19 mouse cellular contexts compared by ENCODE assay signal in the genomic region with DNA sequence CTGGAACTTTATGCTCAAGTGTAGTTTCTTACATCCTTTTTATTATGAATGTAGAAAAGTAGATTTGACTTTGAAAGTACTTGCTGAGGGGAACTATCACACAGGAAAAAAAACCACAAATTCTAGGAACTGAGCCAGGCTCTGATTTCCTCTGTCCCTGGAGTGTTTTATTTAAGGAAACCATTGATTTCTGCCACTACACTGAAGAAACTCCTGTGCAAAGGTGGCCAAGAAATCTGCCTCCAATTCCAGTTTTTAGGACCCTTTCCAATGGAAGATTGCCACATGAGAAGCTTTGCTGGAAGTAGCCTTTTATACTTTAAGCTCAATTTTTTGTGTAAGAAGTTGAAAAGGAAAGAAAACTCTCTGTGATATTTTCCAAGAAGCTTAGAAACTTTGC.
DNase-seq lines count a peak whose midpoint lies in the region; ATAC-seq and TF ChIP-seq lines count a peak whose summit lies in the region.
"Had no signal": no experiment of that assay in that cellular context is flagged by ENCODE, and none has a peak within 500 bp of the region (broad histone marks: within the 10 kb centered on the region; RNA-seq: fewer than 3 reads in every experiment).

No protein-coding gene starts in this region.

- H3K4me3 ChIP-seq in forebrain, postnatal 0 days (ENCODE audit: low read depth, low read length) = no peak overlapping the region
- H3K4me3 ChIP-seq in forebrain, embryonic 15.5 days = no peak overlapping the region
- no peak overlapping the region for H3K4me3 ChIP-seq in limb, embryonic 14.5 days (replicated peaks; ENCODE audit: low read length)
- H3K4me3 ChIP-seq: heart, embryonic 13.5 days; hindbrain, embryonic 10.5 days had no signal

- H3K4me1 ChIP-seq in forebrain, postnatal 0 days (ENCODE audit: insufficient read depth) = no peaks in the 10 kb centered on the region
- no peaks in the 10 kb centered on the region for H3K4me1 ChIP-seq in forebrain, embryonic 15.5 days
- H3K4me1 ChIP-seq in limb, embryonic 14.5 days (ENCODE audit: control insufficient read depth, insufficient read depth, low read length) = no peaks in the 10 kb centered on the region
- H3K4me1 ChIP-seq: hindbrain, embryonic 10.5 days had no signal

- no peaks in the 10 kb centered on the region for H3K36me3 ChIP-seq in forebrain, postnatal 0 days (ENCODE audit: insufficient read depth)
- no peaks in the 10 kb centered on the region for H3K36me3 ChIP-seq in forebrain, embryonic 15.5 days
- H3K36me3 ChIP-seq in limb, embryonic 14.5 days (ENCODE audit: control insufficient read depth, insufficient read depth, low read length) = no peaks in the 10 kb centered on the region
- H3K36me3 ChIP-seq: heart, embryonic 13.5 days; hindbrain, embryonic 10.5 days had no signal

- H3K27ac ChIP-seq in forebrain, postnatal 0 days (ENCODE audit: low read depth, low read length) = no peak overlapping the region
- no peak overlapping the region for H3K27ac ChIP-seq in forebrain, embryonic 15.5 days (replicated peaks)
- H3K27ac ChIP-seq in limb, embryonic 14.5 days (replicated peaks; ENCODE audit: low read depth, low read length) = no peak overlapping the region
- H3K27ac ChIP-seq: heart, embryonic 13.5 days; hindbrain, embryonic 10.5 days had no signal

- H3K9ac ChIP-seq in forebrain, postnatal 0 days = no peak overlapping the region
- no peak overlapping the region for H3K9ac ChIP-seq in forebrain, embryonic 15.5 days (replicated peaks)
- no peak overlapping the region for H3K9ac ChIP-seq in limb, embryonic 14.5 days (ENCODE audit: low read depth, low read length, severe bottlenecking)
- H3K9ac ChIP-seq: heart, embryonic 13.5 days had no signal

- peak; percentile 70 for DNase-seq in forebrain, postnatal 0 days
- DNase-seq in left cerebral cortex, adult 18-20 months (ENCODE audit: low spot score in 2 of 2) = peak; percentile 10 to 22
- DNase-seq in left cerebral cortex, postnatal 36 days (ENCODE audit: low spot score in 2 of 2) = no peak
- peak; percentile 25 for DNase-seq in brain, embryonic 14.5 days (ENCODE audit: low read depth)
- peak; percentile 91 for DNase-seq in limb, embryonic 14.5 days (ENCODE audit: low spot score)
- no peak for DNase-seq in lung, postnatal 10 days
- DNase-seq in adipocyte (ENCODE audit: low spot score) = no peak
- DNase-seq: B cell, adult 2 months; cerebellum, adult 9-11 months; embryo, embryonic 11 days; kidney, postnatal 10 days; liver; lung, adult 18-20 months; midbrain, embryonic 14.5 days had no signal

- no peak overlapping the region for H3K4me2 ChIP-seq in forebrain, postnatal 0 days (ENCODE audit: low read depth)
- no peak overlapping the region for H3K4me2 ChIP-seq in forebrain, embryonic 15.5 days (replicated peaks)
- no peak overlapping the region for H3K4me2 ChIP-seq in limb, embryonic 14.5 days (replicated peaks; ENCODE audit: low read depth, low read length, severe bottlenecking)
- H3K4me2 ChIP-seq: heart, embryonic 13.5 days had no signal

- no peak for TF ChIP-seq POLR2A in brain, embryonic 14.5 days (IDR thresholded peaks at IDR 0.05; ENCODE audit: borderline replicate concordance, extremely low read depth, insufficient read depth, insufficient read length, poor library complexity, severe bottlenecking)
- no peak for TF ChIP-seq POLR2A in limb, embryonic 14.5 days (IDR thresholded peaks at IDR 0.05; ENCODE audit: borderline replicate concordance, extremely low read depth, insufficient read depth, insufficient read length)

- no peaks in the 10 kb centered on the region for H3K27me3 ChIP-seq in forebrain, postnatal 0 days (ENCODE audit: insufficient read depth, low read length)
- no peaks in the 10 kb centered on the region for H3K27me3 ChIP-seq in forebrain, embryonic 15.5 days
- H3K27me3 ChIP-seq in limb, embryonic 14.5 days (ENCODE audit: control insufficient read depth, insufficient read depth, low read length) = no peaks in the 10 kb centered on the region
- H3K27me3 ChIP-seq: heart, embryonic 13.5 days; Patski had no signal

- no peaks in the 10 kb centered on the region for H3K9me3 ChIP-seq in forebrain, postnatal 0 days (ENCODE audit: low read length)
- no peaks in the 10 kb centered on the region for H3K9me3 ChIP-seq in forebrain, embryonic 15.5 days
- H3K9me3 ChIP-seq in limb, embryonic 14.5 days (ENCODE audit: control insufficient read depth, low read length) = no peaks in the 10 kb centered on the region
- H3K9me3 ChIP-seq: hindbrain, embryonic 10.5 days had no signal

- no peak for ATAC-seq in forebrain, postnatal 0 days
- ATAC-seq in forebrain, embryonic 15.5 days (replicated peaks) = no peak
- peak; percentile 34; the same call in 1 of the 2 replicates for ATAC-seq in limb, embryonic 14.5 days (ENCODE audit: low FRiP score, low read depth)
- ATAC-seq: forebrain, embryonic 16.5 days; Patski had no signal

- TF ChIP-seq CTCF in forebrain, postnatal 0 days (IDR thresholded peaks at IDR 0.05; ENCODE audit: low read depth) = no peak
- no peak for TF ChIP-seq CTCF in brain, embryonic 14.5 days (IDR thresholded peaks at IDR 0.05; ENCODE audit: borderline replicate concordance, extremely low read depth, insufficient read depth, insufficient read length)

- intact Hi-C loops in left cerebral cortex, postnatal 36 days (cut with DNase I) = no loop called here

Comparison
In these comparisons a context has a peak if more than half of its experiments do, and no peak if none do; other contexts are left out.
1. DNase-seq: peak in forebrain, postnatal 0 days (single experiment), left cerebral cortex, adult 18-20 months (2 of 2), brain, embryonic 14.5 days (single experiment) and limb, embryonic 14.5 days (single experiment); none in left cerebral cortex, postnatal 36 days (0 of 2), lung, postnatal 10 days (single experiment) and adipocyte (single experiment).